Mouse (Mus musculus): ENCODE results near the gene Evi2b. TPM values are rescaled to one million over a fixed set of nuclear protein-coding genes. Genes with fewer than 3 reads are reported as not detected.

Gene Evi2b
- polyA plus RNA-seq, 1 experiment from 2014 or later: 1.1 TPM

DNA sequence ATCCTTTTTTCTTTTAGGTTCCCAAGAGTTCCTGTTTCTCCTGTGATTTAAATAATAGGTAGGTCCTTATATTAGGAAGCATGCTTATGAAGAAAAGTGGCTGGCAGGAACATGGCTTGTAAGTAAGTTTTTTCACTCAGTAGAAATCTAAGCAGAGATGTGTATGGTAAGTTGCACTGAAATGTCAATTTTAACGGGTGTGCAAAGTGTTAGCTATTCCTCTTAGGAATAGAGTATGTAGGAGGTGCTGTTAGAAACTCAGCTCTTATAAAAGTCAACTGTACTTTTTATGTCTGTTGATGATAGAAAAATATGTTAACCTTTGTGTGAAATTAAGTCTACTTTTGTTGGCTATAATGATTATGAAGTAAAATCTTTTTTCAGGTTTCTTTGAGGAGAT, 55.5 kb downstream of the Evi2b start:
- Histone ChIP-seq H3K9ac (ENCODE audit: low read length) (no peak overlapping the region), H3K27ac (ENCODE audit: low read depth, low read length) (no peak overlapping the region), H3K36me3 (ENCODE audit: control insufficient read depth, insufficient read depth, low read length) (peaks cover 5% of the 10 kb centered on the region), H3K27me3 (ENCODE audit: control insufficient read depth, insufficient read depth, low read length) (no peaks in the 10 kb centered on the region), H3K9me3 (ENCODE audit: control insufficient read depth, low read length) (no peaks in the 10 kb centered on the region), H3K4me2 (ENCODE audit: low read depth) (no peak overlapping the region), H3K4me3 (ENCODE audit: low read depth, low read length) (no peak overlapping the region), H3K4me1 (ENCODE audit: control insufficient read depth, insufficient read depth, low read length) (no peaks in the 10 kb centered on the region)
- 98% methylated on average over 1 of the region's 1 CpGs for WGBS
- DNase-seq (ENCODE audit: low spot score) (no peak), ATAC-seq (ENCODE audit: insufficient read depth, low FRiP score, low TSS enrichment) (no peak)

Other genes starting within 250 kb of the Evi2b start
- not detected in 2 replicates for gene Gm9964, start 226.9 kb downstream of the Evi2b start, polyA plus RNA-seq (2014; fragmentation: Nextera tagmentation; extraction: Ambion mirVana)
- gene Nf1, start 184.1 kb downstream of the Evi2b start, polyA plus RNA-seq (2014; fragmentation: Nextera tagmentation; extraction: Ambion mirVana): 10.3 and 11.3 TPM in 2 replicates
- gene Omg, start 19.7 kb downstream of the Evi2b start, polyA plus RNA-seq (2014; fragmentation: Nextera tagmentation; extraction: Ambion mirVana): 0.45 and 0.56 TPM in 2 replicates
- gene Evi2, start 6.8 kb upstream of the Evi2b start, polyA plus RNA-seq (2014; fragmentation: Nextera tagmentation; extraction: Ambion mirVana): 0.38 and 0.47 TPM in 2 replicates
- gene Evi2a, start 6.8 kb upstream of the Evi2b start, polyA plus RNA-seq (2014; fragmentation: Nextera tagmentation; extraction: Ambion mirVana): 2.5 and 2.6 TPM in 2 replicates
- 13.6 and 15.2 TPM in 2 replicates for gene Rab11fip4, start 67.5 kb upstream of the Evi2b start, polyA plus RNA-seq (2014; fragmentation: Nextera tagmentation; extraction: Ambion mirVana)

All from neural tube, embryonic 11.5 days (tissue).